Comparison of ENCODE assay signal across 9 mouse cellular contexts in genomic region chr11:31824504-31825166, GRCm38 (mm10). TPM values are rescaled to one million over a fixed set of nuclear protein-coding genes. Genes with fewer than 3 reads are reported as not detected.
DNase-seq lines count a peak whose midpoint lies in the region; ATAC-seq and TF ChIP-seq lines count a peak whose summit lies in the region.
"Had no signal": no experiment of that assay in that cellular context is flagged by ENCODE, and none has a peak within 500 bp of the region (broad histone marks: within the 10 kb centered on the region; RNA-seq: fewer than 3 reads in every experiment).

No protein-coding gene starts in this region.

- no peak for TF ChIP-seq CTCF in thymus, adult 2 months (IDR thresholded peaks at IDR 0.05; ENCODE audit: borderline replicate concordance, control insufficient read depth, extremely low read depth, insufficient read depth, low read length, poor library complexity)

- H3K36me3 ChIP-seq in thymus, adult 2 months (ENCODE audit: control insufficient read depth, insufficient read depth, low read length) = no peaks in the 10 kb centered on the region
- H3K36me3 ChIP-seq in liver, embryonic 16.5 days (ENCODE audit: control insufficient read depth, insufficient read depth) = no peaks in the 10 kb centered on the region
- no peaks in the 10 kb centered on the region for H3K36me3 ChIP-seq in hindbrain, embryonic 14.5 days (replicated peaks; ENCODE audit: control insufficient read depth, insufficient read depth)
- H3K36me3 ChIP-seq: neural tube, embryonic 12.5 days had no signal

- H3K27ac ChIP-seq in thymus, adult 2 months (ENCODE audit: control insufficient read depth, insufficient read depth, low read length) = no peak overlapping the region
- H3K27ac ChIP-seq in liver, embryonic 16.5 days (ENCODE audit: low read length) = peak overlapping the region; percentile 86
- no peak overlapping the region for H3K27ac ChIP-seq in hindbrain, embryonic 14.5 days
- H3K27ac ChIP-seq: neural tube, embryonic 12.5 days had no signal

- H3K9me3 ChIP-seq in liver, embryonic 16.5 days (replicated peaks; ENCODE audit: control insufficient read depth, low read length) = no peaks in the 10 kb centered on the region
- H3K9me3 ChIP-seq in hindbrain, embryonic 14.5 days (ENCODE audit: control insufficient read depth, low read length) = no peaks in the 10 kb centered on the region
- H3K9me3 ChIP-seq: neural tube, embryonic 12.5 days had no signal

- peaks cover 23% of the 10 kb centered on the region for H3K4me1 ChIP-seq in thymus, adult 2 months (replicated peaks; ENCODE audit: control insufficient read depth, insufficient read depth, low read length)
- peaks cover 67% of the 10 kb centered on the region for H3K4me1 ChIP-seq in liver, embryonic 16.5 days (ENCODE audit: control insufficient read depth, low read depth, low read length)
- H3K4me1 ChIP-seq in hindbrain, embryonic 14.5 days (replicated peaks; ENCODE audit: control insufficient read depth, insufficient read depth, low read length) = peaks cover 11% of the 10 kb centered on the region
- H3K4me1 ChIP-seq: neural tube, embryonic 12.5 days had no signal

- no peak overlapping the region for H3K4me3 ChIP-seq in thymus, adult 2 months (ENCODE audit: control insufficient read depth, insufficient read depth, low read length)
- H3K4me3 ChIP-seq in liver, embryonic 16.5 days (ENCODE audit: low read depth, low read length) = no peak overlapping the region
- H3K4me3 ChIP-seq in hindbrain, embryonic 14.5 days (replicated peaks; ENCODE audit: low read length) = no peak overlapping the region
- H3K4me3 ChIP-seq: neural tube, embryonic 12.5 days had no signal

- 16% methylated on average over 14 of the region's 14 CpGs for WGBS in thymus, adult 2 months
- WGBS in liver, embryonic 16.5 days (ENCODE audit: insufficient replicate concordance) = 44% methylated on average over 14 of the region's 14 CpGs
- WGBS in hindbrain, embryonic 14.5 days = 69% methylated on average over 14 of the region's 14 CpGs

- DNase-seq in thymus, postnatal 0 days (ENCODE audit: low spot score) = peak; percentile 61
- no peak for DNase-seq in thymus, adult 2 months
- peak; percentile 74 to 76 for DNase-seq in cerebellum, adult 18-20 months
- DNase-seq in heart, postnatal 4 days = peak; percentile 27
- peak; percentile 66 to 75 for DNase-seq in spleen, postnatal 4 days (ENCODE audit: low spot score in 2 of 2)
- no peak for DNase-seq in hindbrain, embryonic 14.5 days (ENCODE audit: low spot score)
- no peak for DNase-seq in right cerebral cortex, postnatal 14 days

- peak overlapping the region; percentile 37 for H3K9ac ChIP-seq in liver, embryonic 16.5 days (ENCODE audit: low read depth, low read length)
- no peak overlapping the region for H3K9ac ChIP-seq in hindbrain, embryonic 14.5 days
- H3K9ac ChIP-seq: neural tube, embryonic 12.5 days had no signal

- no peak for TF ChIP-seq POLR2A in thymus, adult 2 months (IDR thresholded peaks at IDR 0.05; ENCODE audit: control insufficient read depth, extremely low read depth, insufficient read depth, low read length, poor library complexity)

- H3K4me2 ChIP-seq in liver, embryonic 16.5 days (ENCODE audit: low read depth, low read length) = peak overlapping the region; percentile 25
- H3K4me2 ChIP-seq in hindbrain, embryonic 14.5 days (replicated peaks) = no peak overlapping the region
- H3K4me2 ChIP-seq: neural tube, embryonic 12.5 days had no signal

- ATAC-seq in liver, embryonic 16.5 days (ENCODE audit: low read depth) = peak; percentile 92
- ATAC-seq in hindbrain, embryonic 14.5 days (ENCODE audit: low FRiP score) = no peak

- no peaks in the 10 kb centered on the region for H3K27me3 ChIP-seq in thymus, adult 2 months (ENCODE audit: control insufficient read depth, insufficient read depth, low read length)
- H3K27me3 ChIP-seq in liver, embryonic 16.5 days (ENCODE audit: control insufficient read depth, insufficient read depth, low read depth, low read length) = no peaks in the 10 kb centered on the region
- no peaks in the 10 kb centered on the region for H3K27me3 ChIP-seq in hindbrain, embryonic 14.5 days (ENCODE audit: control insufficient read depth, insufficient read depth, low read length)
- H3K27me3 ChIP-seq: neural tube, embryonic 12.5 days had no signal

RNA-seq across cellular contexts. Expression of gene Cpeb4, which starts 47.4 kb away (rescaled TPM):
- 3.8 and 4.9 TPM in 2 replicates for polyA plus RNA-seq in thymus, postnatal 0 days (2015; fragmentation: Nextera tagmentation; extraction: Ambion mirVana)
- polyA plus RNA-seq in thymus, adult 2 months (2012; rRNA removed) = 12.0 and 13.0 TPM in 2 replicates
- total RNA-seq in heart, postnatal 4 days (2021) = 10 to 100 TPM; 63.1 to 71.0 TPM
- polyA plus RNA-seq in liver, embryonic 16.5 days (2015; fragmentation: Nextera tagmentation; extraction: Ambion mirVana) = 20.8 and 21.0 TPM in 2 replicates
- 37.6 and 40.9 TPM in 2 replicates for polyA plus RNA-seq in hindbrain, embryonic 14.5 days (2014; fragmentation: Nextera tagmentation; extraction: Ambion mirVana)

Comparison
In these comparisons a context has a peak if more than half of its experiments do, and no peak if none do; other contexts are left out.
1. DNase-seq: peak in thymus, postnatal 0 days (single experiment), cerebellum, adult 18-20 months (2 of 2), heart, postnatal 4 days (single experiment) and spleen, postnatal 4 days (2 of 2); none in thymus, adult 2 months (single experiment), hindbrain, embryonic 14.5 days (single experiment) and right cerebral cortex, postnatal 14 days (single experiment).